Mouse (Mus musculus): ENCODE data around the gene Patl2. TPM values are rescaled to one million over a fixed set of nuclear protein-coding genes. Genes with fewer than 3 reads are reported as not detected.

The Patl2 gene
- polyA plus RNA-seq (2012; ENCODE audit: insufficient read depth, insufficient read length, missing spikeins): 0.23 and 0.33 TPM in 2 replicates

GRCm38 (mm10) chr2:122186106-122186505 lies at the start of gene Patl2, which contains the start of gene Terb2:
Gene Patl2 (minus strand): TSS chr2:122186189.
Gene Terb2 (plus strand): TSS chr2:122186272.
- no peak for TF ChIP-seq POLR2A (IDR thresholded peaks at IDR 0.05; ENCODE audit: borderline replicate concordance, low read depth, low read length)
- no peak for TF ChIP-seq CTCF (IDR thresholded peaks at IDR 0.05; ENCODE audit: low read depth, low read length)
- Histone ChIP-seq H3K4me1 (ENCODE audit: control insufficient read depth, insufficient read depth, low read length) (peaks cover 16% of the 10 kb centered on the region), H3K27ac (ENCODE audit: insufficient read depth, low read depth, low read length) (no peak within 1 kb of the TSS), H3K4me3 (ENCODE audit: insufficient read depth, low read length) (no peak within 1 kb of the TSS)

GRCm38 (mm10) chr2:122235425-122235824 lies 49.4 kb upstream of the Patl2 start:
- no peak overlapping the region for H3K27ac ChIP-seq (ENCODE audit: insufficient read depth, low read depth, low read length)
- peaks cover 25% of the 10 kb centered on the region for H3K4me1 ChIP-seq (ENCODE audit: control insufficient read depth, insufficient read depth, low read length)
- H3K4me3 ChIP-seq (ENCODE audit: insufficient read depth, low read length): peak overlapping the region; percentile 84
- TF ChIP-seq CTCF (IDR thresholded peaks at IDR 0.05; ENCODE audit: low read depth, low read length): no peak
- no peak for TF ChIP-seq POLR2A (IDR thresholded peaks at IDR 0.05; ENCODE audit: borderline replicate concordance, low read depth, low read length)

GRCm38 (mm10) chr2:122234611-122235288 lies 48.8 kb upstream of the Patl2 start, which contains the start of gene Sord:
Gene Sord (plus strand): TSS chr2:122234749.
- Histone ChIP-seq H3K4me1 (ENCODE audit: control insufficient read depth, insufficient read depth, low read length) (peaks cover 25% of the 10 kb centered on the region), H3K4me3 (ENCODE audit: insufficient read depth, low read length) (peak within 1 kb of the TSS; percentile 84), H3K27ac (ENCODE audit: insufficient read depth, low read depth, low read length) (peak within 1 kb of the TSS; percentile 53)
- TF ChIP-seq POLR2A (IDR thresholded peaks at IDR 0.05; ENCODE audit: borderline replicate concordance, low read depth, low read length) (no peak), CTCF (IDR thresholded peaks at IDR 0.05; ENCODE audit: low read depth, low read length) (no peak)

GRCm38 (mm10) chr2:122233759-122234557 lies 48.0 kb upstream of the Patl2 start:
- TF ChIP-seq CTCF (IDR thresholded peaks at IDR 0.05; ENCODE audit: low read depth, low read length) (no peak), POLR2A (IDR thresholded peaks at IDR 0.05; ENCODE audit: borderline replicate concordance, low read depth, low read length) (no peak)
- Histone ChIP-seq H3K4me3 (ENCODE audit: insufficient read depth, low read length) (peak overlapping the region; percentile 84), H3K27ac (ENCODE audit: insufficient read depth, low read depth, low read length) (peak overlapping the region; percentile 46), H3K4me1 (ENCODE audit: control insufficient read depth, insufficient read depth, low read length) (peaks cover 21% of the 10 kb centered on the region)

- H3K4me1 ChIP-seq (ENCODE audit: control insufficient read depth, insufficient read depth, low read length): peaks cover 21% of the 10 kb centered on the region
- TF ChIP-seq POLR2A (IDR thresholded peaks at IDR 0.05; ENCODE audit: borderline replicate concordance, low read depth, low read length) (no peak), CTCF (IDR thresholded peaks at IDR 0.05; ENCODE audit: low read depth, low read length) (no peak)
- H3K27ac ChIP-seq (ENCODE audit: insufficient read depth, low read depth, low read length): no peak overlapping the region
- no peak overlapping the region for H3K4me3 ChIP-seq (ENCODE audit: insufficient read depth, low read length)
Measured at GRCm38 (mm10) chr2:122233341-122233740, 47.4 kb upstream of the Patl2 start.

- TF ChIP-seq CTCF (IDR thresholded peaks at IDR 0.05; ENCODE audit: low read depth, low read length) (no peak), POLR2A (IDR thresholded peaks at IDR 0.05; ENCODE audit: borderline replicate concordance, low read depth, low read length) (no peak)
- H3K4me3 ChIP-seq (ENCODE audit: insufficient read depth, low read length): no peak overlapping the region
- peaks cover 14% of the 10 kb centered on the region for H3K4me1 ChIP-seq (ENCODE audit: control insufficient read depth, insufficient read depth, low read length)
- H3K27ac ChIP-seq (ENCODE audit: insufficient read depth, low read depth, low read length): no peak overlapping the region
Measured at GRCm38 (mm10) chr2:122231616-122232015, 45.6 kb upstream of the Patl2 start.

- no peak for TF ChIP-seq POLR2A (IDR thresholded peaks at IDR 0.05; ENCODE audit: borderline replicate concordance, low read depth, low read length)
- no peak for TF ChIP-seq CTCF (IDR thresholded peaks at IDR 0.05; ENCODE audit: low read depth, low read length)
- Histone ChIP-seq H3K4me1 (ENCODE audit: control insufficient read depth, insufficient read depth, low read length) (peaks cover 3% of the 10 kb centered on the region), H3K4me3 (ENCODE audit: insufficient read depth, low read length) (no peak overlapping the region), H3K27ac (ENCODE audit: insufficient read depth, low read depth, low read length) (no peak overlapping the region)
Measured at GRCm38 (mm10) chr2:122230395-122230794, 44.4 kb upstream of the Patl2 start.

- Histone ChIP-seq H3K4me3 (ENCODE audit: insufficient read depth, low read length) (no peak overlapping the region), H3K4me1 (ENCODE audit: control insufficient read depth, insufficient read depth, low read length) (peaks cover 2% of the 10 kb centered on the region), H3K27ac (ENCODE audit: insufficient read depth, low read depth, low read length) (no peak overlapping the region)
- TF ChIP-seq CTCF (IDR thresholded peaks at IDR 0.05; ENCODE audit: low read depth, low read length): no peak
- TF ChIP-seq POLR2A (IDR thresholded peaks at IDR 0.05; ENCODE audit: borderline replicate concordance, low read depth, low read length): no peak
Measured at GRCm38 (mm10) chr2:122223654-122224053, 37.7 kb upstream of the Patl2 start.

GRCm38 (mm10) chr2:122222272-122222671 lies 36.3 kb upstream of the Patl2 start:
- H3K4me1 ChIP-seq (ENCODE audit: control insufficient read depth, insufficient read depth, low read length): peaks cover 7% of the 10 kb centered on the region
- no peak overlapping the region for H3K27ac ChIP-seq (ENCODE audit: insufficient read depth, low read depth, low read length)
- TF ChIP-seq CTCF (IDR thresholded peaks at IDR 0.05; ENCODE audit: low read depth, low read length) (no peak), POLR2A (IDR thresholded peaks at IDR 0.05; ENCODE audit: borderline replicate concordance, low read depth, low read length) (no peak)
- no peak overlapping the region for H3K4me3 ChIP-seq (ENCODE audit: insufficient read depth, low read length)

- TF ChIP-seq CTCF (IDR thresholded peaks at IDR 0.05; ENCODE audit: low read depth, low read length): no peak
- TF ChIP-seq POLR2A (IDR thresholded peaks at IDR 0.05; ENCODE audit: borderline replicate concordance, low read depth, low read length): no peak
- H3K4me3 ChIP-seq (ENCODE audit: insufficient read depth, low read length): no peak overlapping the region
- peaks cover 7% of the 10 kb centered on the region for H3K4me1 ChIP-seq (ENCODE audit: control insufficient read depth, insufficient read depth, low read length)
- no peak overlapping the region for H3K27ac ChIP-seq (ENCODE audit: insufficient read depth, low read depth, low read length)
Measured at GRCm38 (mm10) chr2:122221798-122222197, 35.8 kb upstream of the Patl2 start.
